Mouse (Mus musculus) heart, postnatal 25 days (tissue): ENCODE results near the gene Itgam. TPM values are rescaled to one million over a fixed set of nuclear protein-coding genes. Genes with fewer than 3 reads are reported as not detected.
"Not testable (repeated sequence)": the region's sequence is repeated elsewhere in the genome, so short reads cannot be mapped to it uniquely, and the experiment has no call there.

Source experiments
- DNase-seq: peaks from one replicate; pipeline ENCODE4 v3.0.0; 2022; ENCODE audit warnings: low spot score
- intact Hi-C: fragments of 180-260 bp; cut with DNase I; formaldehyde crosslinking; loops from one replicate; pipeline ENCODE4 v1.15.1; 2025
- total RNA-seq, 2 experiments: library from RNA; stranded (reverse); gene quantifications; 2 replicates each; pipeline ENCODE4 v1.2.3; 2021

Gene Itgam
- total RNA-seq, 2 experiments from 2014 or later: 4.6 to 5.1 TPM

DNA sequence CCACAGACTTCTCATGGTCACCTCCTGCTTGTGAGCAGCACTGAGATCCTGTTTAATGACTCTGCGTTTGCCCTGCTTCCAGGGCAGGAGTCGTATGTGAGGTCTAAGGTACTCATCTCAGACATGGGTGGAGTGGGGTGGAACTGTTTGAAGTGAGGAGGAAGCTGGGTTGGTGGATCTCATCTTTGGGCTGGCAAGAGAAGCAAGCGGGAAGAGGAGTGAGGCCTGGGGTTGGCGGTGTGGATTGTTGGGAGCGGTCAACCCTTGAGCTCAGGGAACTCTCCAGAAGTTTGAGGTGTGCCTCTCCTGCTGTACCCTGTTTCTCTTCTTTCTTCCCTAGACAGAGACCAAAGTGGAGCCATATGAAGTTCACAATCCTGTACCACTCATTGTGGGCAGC lies 54.0 kb downstream of the Itgam start:
- intact Hi-C loops: no loop called here
- no peak for DNase-seq

DNA sequence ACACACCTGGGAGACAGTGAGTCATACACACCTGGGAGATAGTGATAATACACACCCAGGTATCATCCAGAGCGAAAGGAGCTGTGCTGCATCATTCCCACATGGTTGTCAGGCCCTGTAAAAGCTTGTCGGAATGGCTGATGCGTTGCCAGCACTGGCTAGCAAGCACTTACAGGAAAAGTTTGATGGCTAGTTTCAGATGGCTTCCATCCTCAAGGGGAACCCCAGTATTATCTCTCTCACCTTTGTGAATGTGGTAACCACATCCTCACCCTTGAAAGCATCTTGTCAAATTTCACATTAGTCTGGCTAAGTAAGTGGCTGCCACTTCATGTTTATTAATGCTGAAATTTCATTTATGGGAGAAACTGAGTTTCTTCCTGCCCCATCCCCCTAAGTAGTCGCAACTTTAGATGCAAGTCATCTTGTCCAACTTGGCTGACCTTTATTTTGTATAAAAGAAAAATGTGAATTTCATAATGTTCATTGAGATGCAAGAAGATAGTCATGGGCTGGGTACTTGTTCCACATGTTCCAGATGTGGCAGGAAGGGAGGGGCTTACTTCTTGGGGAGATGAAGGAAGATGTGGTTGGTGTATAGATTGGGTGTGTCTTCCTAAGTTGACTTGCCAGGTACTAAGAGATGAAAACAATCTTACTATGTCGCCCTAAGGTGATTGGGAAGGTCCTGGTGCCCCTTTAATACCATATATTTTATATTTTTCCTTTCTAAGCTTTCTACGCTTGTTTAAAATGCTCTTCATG lies 57.5 kb downstream of the Itgam start:
- DNase-seq: no peak
- intact Hi-C loops: no loop called here

DNA sequence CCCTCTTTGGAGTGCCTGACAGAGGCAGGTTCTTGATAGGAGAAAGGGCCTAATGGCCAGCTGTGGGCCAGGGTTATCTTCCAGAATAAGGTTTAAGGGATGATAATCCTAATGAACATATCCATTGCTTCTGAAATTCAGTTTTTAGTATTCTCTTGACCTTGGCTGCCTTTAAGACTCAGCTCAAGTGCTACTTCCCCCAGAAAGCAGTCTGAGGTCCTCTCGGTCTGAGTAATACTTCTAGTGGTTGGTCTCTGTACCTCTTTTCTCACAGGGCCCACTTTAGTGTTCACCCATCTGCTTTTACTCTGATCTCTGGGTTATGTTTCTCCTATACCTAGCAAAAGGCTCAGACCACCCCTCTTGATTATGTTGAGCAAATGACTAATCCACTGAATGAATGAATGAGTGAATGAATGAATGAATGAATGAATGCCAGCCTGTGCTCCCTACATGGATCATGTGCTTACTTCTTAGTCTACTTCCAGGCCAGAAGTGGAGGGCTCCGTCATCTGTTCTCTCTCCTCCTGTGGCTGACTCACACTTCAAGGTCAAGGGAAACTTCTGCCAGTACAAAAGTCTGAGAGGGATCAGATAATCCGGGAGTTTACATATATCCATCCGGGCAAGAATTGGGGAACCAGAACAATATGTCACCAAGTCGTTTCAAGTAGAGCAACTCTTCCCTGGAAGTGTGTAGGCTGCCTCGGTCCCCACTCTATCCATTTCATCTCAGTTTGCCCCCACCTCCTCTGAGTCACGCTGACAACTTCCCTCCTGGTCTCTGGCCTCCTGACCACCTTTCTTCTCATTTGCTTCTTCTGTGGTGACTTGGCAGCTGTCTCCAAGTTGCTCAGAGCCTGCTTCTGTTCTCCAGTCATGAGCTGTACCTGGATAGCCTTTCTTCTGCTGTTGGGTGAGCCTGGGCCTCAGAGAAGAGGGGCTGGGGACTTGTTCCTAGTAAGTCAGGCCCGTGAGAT lies 66.6 kb downstream of the Itgam start, which contains the start of gene Itgax:
Itgax (plus strand) TSS at position 807 of the 980 bp plus-strand sequence.
- no peak for DNase-seq
- intact Hi-C loops: no loop called here

DNA sequence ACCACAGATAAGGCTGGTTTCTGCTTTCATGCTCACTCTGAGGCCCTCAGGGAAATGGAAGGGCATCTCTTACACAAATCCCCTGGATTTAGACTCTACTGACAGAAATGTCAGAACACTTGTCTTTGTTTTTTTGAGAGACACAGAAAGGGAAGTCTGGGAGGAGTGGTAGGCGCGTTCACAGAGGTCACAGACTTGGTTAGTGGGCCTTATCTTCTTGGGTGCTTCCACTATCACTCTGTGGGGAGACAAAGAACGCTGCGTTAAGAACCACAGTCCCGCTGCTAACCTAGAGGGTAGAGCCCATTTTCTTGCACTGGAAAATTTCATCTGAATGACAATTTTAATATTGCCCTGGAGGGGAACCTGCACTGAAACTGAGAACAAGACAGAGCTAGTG lies 69.7 kb downstream of the Itgam start:
- no peak for DNase-seq
- intact Hi-C loops: no loop called here

DNA sequence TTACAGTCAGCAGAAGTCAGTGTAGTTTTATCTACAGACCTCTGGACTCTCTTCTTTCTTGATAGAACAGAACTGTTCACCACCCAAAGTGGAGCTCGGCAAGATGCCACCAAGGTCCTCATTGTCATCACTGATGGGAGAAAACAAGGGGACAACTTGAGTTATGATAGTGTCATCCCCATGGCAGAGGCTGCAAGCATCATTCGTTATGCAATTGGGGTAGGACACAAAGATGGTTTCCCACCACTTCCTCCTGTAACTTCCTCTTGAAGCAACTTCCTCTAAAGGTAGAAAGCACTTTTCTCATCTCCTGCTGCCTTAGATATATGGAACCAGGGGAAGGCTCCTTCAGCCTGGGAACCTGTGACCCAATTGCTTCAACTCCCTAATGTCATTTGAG lies 71.2 kb downstream of the Itgam start:
- no peak for DNase-seq
- intact Hi-C loops: no loop called here

DNA sequence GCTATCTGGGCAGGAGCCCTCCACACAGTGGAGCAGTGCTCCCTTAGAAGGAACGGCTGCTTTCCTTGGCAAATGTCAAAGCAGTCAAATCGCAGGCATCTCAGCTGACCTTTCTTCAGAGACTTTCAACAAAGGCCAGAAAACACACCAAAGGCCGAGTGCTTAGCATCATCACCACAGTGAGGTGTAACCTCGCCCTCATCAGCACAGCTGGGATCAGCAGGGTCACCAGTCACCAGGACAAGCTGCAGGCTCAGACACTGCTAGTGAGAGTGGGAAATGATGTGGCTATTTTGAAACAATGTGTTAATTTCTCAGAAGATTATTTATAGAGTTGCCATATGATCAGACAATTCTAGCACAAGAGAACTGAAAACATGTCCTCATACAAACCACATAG lies 74.5 kb downstream of the Itgam start:
- intact Hi-C loops: no loop called here
- DNase-seq: no peak

DNA sequence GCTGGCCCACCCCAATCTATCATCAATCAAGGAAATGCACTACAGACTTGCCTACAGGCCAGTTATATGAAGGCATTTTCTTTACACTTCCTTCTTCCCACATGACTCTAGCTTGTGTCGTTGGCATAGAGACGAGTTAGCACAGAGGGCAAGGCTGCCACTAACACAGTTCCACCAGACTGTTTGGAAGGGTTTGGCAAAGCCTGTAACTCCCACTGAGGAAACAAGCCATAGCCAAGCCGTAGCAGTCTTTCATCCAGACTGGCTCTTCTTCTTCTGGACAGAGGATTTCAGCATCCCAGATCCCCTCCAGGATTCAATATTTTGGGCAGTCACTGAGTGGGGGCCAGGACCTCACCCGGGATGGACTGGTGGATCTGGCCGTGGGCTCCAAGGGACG lies 77.2 kb downstream of the Itgam start:
- intact Hi-C loops: no loop called here

DNA sequence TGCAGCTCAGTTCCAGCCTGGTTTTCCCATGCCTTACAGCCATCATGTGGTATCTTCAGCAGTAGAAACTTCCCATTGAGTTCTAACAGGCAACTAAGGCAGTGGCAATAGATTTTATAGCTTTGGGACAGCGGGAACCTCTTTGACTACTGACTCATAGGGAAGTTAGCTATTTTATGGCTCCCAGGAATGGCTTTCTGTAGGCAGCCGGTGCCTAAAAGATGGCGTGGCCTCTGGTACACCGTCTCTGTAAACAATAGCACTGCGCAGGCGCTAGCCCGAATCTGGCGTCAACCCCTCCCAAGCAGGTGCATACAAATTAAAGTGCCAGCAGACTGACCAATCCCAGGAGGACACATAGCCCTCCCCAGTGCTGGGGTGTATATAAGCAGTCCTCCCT lies 88.5 kb downstream of the Itgam start:
- intact Hi-C loops: no loop called here
- no peak for DNase-seq

More for the DNA sequence above, 77.2 kb downstream of the Itgam start:
- no peak for DNase-seq

DNA sequence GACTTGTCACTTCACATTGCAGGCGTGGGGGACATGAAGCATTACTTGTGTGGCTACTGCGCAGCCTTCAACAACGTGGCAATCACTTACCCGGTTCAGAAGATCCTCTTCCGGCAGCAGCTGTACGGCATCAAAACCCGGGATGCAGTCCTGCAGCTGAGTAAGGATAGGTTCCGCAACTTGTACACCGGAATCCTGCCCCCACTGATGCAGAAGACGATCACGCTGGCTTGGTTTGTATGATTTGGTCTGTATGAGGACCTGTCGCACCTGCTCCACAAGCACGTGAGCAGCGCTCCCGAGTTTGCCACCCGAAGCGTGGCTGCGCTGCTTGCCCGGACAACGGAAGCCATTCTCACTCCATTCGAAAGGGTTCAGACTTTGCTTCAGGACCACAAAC lies 91.6 kb downstream of the Itgam start, which contains the start of gene Itgad:
Itgad (plus strand) TSS at position 301 of the 400 bp plus-strand sequence.
- no peak for DNase-seq
- intact Hi-C loops: no loop called here

DNA sequence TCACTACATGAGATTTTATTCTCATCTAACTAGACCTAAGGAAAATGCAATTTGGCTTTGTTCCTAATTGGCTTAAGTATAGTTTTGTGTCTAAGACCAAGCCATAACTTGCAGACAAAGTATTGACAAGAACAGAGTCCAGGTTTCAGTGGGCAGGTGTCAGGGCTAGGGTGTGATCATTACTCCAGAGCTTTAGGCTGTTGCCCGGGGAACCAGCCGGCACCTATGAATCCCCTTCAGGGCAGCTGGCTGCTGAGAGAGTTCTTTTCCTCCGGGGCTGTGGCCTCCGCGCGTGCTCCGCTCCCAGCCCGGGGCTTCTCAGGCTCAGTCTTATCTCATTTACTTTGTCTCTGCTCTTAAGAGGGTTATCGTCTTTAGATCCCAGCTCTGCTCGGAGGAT lies 92.5 kb downstream of the Itgam start:
- intact Hi-C loops: no loop called here

DNA sequence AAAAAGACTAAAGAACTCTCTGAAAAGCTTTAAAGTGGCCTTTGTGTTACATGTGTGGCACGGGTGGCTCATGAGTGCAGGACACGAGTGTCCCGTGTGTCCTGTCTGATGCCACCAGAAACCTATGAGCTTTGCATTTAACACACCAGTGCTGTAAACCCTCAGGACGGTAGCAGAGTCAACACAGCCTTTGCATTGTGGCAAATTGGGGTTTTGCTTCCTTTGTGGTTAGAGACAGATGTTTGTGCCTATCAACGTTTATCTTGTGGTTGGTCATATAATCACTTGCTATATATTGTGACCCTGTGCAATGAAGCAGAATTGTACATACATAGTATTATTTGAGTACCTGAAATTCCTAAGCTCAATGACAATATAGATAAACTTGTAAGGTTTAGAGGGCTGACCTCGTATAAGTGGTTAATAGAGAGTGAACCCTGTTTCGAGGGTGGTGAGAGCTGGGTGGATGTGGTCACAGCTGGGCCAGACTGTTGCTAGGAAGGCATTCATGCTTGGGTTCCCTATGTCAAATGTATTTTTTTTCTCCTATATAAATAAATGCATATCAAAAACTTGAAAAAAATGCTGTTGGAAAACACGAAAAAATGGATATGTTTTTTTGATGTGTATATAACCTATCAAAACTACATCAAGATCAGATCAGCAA lies 96.4 kb downstream of the Itgam start:
- intact Hi-C loops: not testable (repeated sequence)

More for the DNA sequence above, 92.5 kb downstream of the Itgam start:
- DNase-seq: no peak

DNA sequence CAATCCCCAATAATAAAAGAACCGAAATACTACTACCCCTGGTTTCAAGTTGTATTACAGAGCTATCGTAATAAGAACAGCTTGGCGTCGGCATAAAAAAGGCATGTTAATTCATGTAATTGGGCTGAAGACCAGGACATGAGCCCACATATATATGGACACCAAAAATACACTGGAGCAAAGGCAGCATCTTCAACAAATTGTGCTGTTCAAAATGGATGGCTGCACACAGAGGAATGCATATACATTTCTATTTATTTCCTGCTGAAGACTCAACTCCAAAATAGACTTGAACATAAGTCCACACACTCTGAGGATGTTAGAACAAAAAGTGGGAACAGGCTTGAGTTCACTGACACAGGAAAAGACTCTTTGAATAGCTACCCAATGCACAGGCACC lies 101.6 kb downstream of the Itgam start:
- no peak for DNase-seq
- intact Hi-C loops: no loop called here

More for the DNA sequence above, 96.4 kb downstream of the Itgam start:
- DNase-seq: not testable (repeated sequence)

DNA sequence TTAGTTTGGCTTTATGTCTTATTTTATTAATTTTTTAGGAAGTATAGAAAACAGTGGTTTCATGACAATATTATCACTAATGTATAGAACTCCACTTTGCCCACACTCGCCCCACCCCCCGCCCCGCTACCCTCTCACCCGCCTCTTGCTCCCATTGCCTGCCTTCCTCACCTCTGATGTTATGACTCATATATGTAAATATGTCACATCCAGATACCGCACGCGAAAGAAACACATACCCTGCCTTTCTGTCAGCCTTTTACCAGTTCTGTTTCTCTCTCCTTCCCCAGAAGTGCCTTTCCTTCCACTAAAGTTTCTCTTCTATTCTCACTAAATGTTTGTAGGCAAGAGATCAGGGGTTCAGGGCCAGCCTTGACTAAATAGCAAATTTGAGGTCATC lies 104.0 kb downstream of the Itgam start:
- intact Hi-C loops: no loop called here

More for the DNA sequence above, 104.0 kb downstream of the Itgam start:
- no peak for DNase-seq

Other genes with a start within 250 kb of the Itgam start
- 10 to 100 TPM; 61.4 to 68.7 TPM for gene Stx4a, start 238.3 kb upstream of the Itgam start, total RNA-seq
- gene Stx1b, start 238.1 kb upstream of the Itgam start, total RNA-seq: under 1 TPM; 0.39 to 0.42 TPM
- gene Zfp646, start 186.4 kb upstream of the Itgam start, total RNA-seq: 10 to 100 TPM; 17.2 to 18.4 TPM
- gene Zfp668, start 185.8 kb upstream of the Itgam start, total RNA-seq: 1 to 10 TPM; 3.4 to 4.7 TPM
- gene Prss53, start 171.7 kb upstream of the Itgam start, total RNA-seq: 1 to 10 TPM in 1 of 2 experiments, under 1 TPM in 1; 0.99 to 1.3 TPM
- not detected for gene Gm21974, start 167.2 kb upstream of the Itgam start, total RNA-seq
- 10 to 100 TPM; 15.2 to 22.0 TPM for gene Vkorc1, start 167.0 kb upstream of the Itgam start, total RNA-seq
- gene Bckdk, start 158.6 kb upstream of the Itgam start, total RNA-seq: 100 to 1,000 TPM in 1 of 2 experiments, 10 to 100 TPM in 1; 98.8 to 104 TPM
- gene Kat8, start 150.1 kb upstream of the Itgam start, total RNA-seq: 10 to 100 TPM; 12.3 to 13.5 TPM
- not detected for gene Prss8, start 132.5 kb upstream of the Itgam start, total RNA-seq
- 1 to 10 TPM; 7.5 to 8.1 TPM for gene Prss36, start 115.9 kb upstream of the Itgam start, total RNA-seq
- 100 to 1,000 TPM; 139 to 171 TPM for gene Fus, start 95.2 kb upstream of the Itgam start, total RNA-seq
- gene Pycard, start 68.8 kb upstream of the Itgam start, total RNA-seq: 10 to 100 TPM; 10.3 to 10.9 TPM
- gene Trim72, start 58.7 kb upstream of the Itgam start, total RNA-seq: 100 to 1,000 TPM; 301 to 325 TPM
- gene Gm49368, start within 50 bp of the Itgam start, total RNA-seq: not detected
- gene Itgax, start 66.9 kb downstream of the Itgam start, total RNA-seq: under 1 TPM; 0.17 to 0.26 TPM
- gene Itgad, start 91.7 kb downstream of the Itgam start, total RNA-seq: not detected
- 1,000 to 10,000 TPM; 2,394 to 2,415 TPM for gene Cox6a2, start 143.7 kb downstream of the Itgam start, total RNA-seq
- 1 to 10 TPM; 6.8 to 7.2 TPM for gene Armc5, start 174.7 kb downstream of the Itgam start, total RNA-seq
- 1 to 10 TPM; 3.3 to 3.4 TPM for gene 9130023H24Rik, start 175.4 kb downstream of the Itgam start, total RNA-seq
- gene Tgfb1i1, start 184.2 kb downstream of the Itgam start, total RNA-seq: 10 to 100 TPM; 19.6 to 22.5 TPM
- not detected for gene Slc5a2, start 203.0 kb downstream of the Itgam start, total RNA-seq
- gene BC017158, start 235.5 kb downstream of the Itgam start, total RNA-seq: 1 to 10 TPM; 6.1 to 6.4 TPM